Mouse (Mus musculus): ENCODE measurements around the gene Kiz. TPM values are rescaled to one million over a fixed set of nuclear protein-coding genes. Genes with fewer than 3 reads are reported as not detected.

The Kiz gene
- total RNA-seq (2017): 43.7 and 53.2 TPM in 2 replicates

DNA sequence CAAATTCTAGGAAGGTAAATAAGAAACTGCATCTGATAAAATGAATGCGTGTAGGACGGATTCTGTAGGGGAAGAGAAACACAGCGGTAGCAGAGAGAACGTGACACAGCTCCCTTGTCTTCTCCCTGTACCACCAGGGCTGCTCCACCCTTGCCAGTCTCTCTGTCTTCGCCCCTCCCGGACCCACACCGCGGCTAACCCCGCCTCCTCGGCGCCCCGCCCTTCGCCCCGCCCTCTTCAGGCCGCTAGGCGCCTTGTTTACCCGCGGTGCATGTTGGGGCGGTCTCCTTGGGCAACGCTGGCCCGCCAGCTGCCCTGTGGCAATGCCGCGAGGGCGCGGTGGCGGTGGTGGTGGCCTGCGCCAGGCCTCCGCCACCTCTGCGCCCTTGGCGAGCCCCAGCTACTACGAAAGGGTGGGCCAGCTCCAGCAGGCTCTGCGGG lies at the start of gene Kiz:
Kiz (plus strand) TSS at position 266 of the 441 bp plus-strand sequence.
- ATAC-seq (replicated peaks in 1 of 2; ENCODE audit: insufficient read depth in 1 of 2, low FRiP score in 2 of 2, low TSS enrichment in 1 of 2, low read depth in 1 of 2, poor library complexity in 2 of 2, severe bottlenecking in 2 of 2): peak; percentile 97 to 99

DNA sequence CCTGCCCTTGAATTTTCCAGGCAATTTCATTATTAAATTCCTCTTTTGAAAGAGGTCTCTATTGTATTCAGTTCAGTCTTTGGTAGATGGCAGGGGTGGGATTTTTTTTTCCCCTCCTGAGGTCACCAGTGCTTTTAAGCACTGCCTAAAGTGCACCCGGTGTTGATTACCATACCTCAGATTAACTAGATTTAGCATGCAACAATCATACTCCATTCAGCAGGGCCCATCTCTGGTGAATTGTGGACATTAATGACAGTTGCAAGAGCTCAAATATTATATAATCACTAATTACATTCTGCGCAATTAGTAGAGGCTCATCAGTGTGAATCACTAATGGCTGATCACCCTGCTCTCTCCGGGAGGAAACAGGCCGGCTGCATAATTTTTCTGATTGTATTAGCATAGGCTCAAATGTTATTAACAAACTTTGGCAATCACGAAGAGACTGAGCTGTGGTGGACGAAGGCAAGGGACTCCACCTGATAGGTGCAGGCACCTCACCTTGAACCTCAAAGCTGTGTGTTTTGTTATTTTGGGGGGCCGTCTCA lies 45.9 kb upstream of the Kiz start:
- ATAC-seq (replicated peaks in 1 of 2; ENCODE audit: insufficient read depth in 1 of 2, low FRiP score in 2 of 2, low TSS enrichment in 1 of 2, low read depth in 1 of 2, poor library complexity in 2 of 2, severe bottlenecking in 2 of 2): no peak

DNA sequence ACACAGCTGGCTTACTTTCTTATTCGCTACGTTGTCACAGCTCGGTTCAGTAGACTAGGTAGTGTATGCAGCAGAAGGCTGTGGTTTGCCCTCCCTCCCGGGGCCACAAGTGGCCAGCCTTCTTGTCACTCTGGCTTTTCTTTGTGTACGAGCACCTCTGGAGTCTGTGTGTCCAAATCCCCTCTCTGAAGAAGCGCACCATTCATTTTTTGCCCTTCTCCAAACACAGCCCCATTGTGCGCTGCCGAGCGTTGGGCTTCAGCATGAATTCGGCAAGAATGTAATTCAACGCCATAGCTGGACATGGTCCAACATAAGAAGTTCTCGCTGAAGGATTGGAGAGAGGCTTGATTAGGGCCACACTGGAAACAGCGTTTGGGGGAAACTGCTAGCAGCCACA lies 45.0 kb upstream of the Kiz start:
- ATAC-seq (replicated peaks in 1 of 2; ENCODE audit: insufficient read depth in 1 of 2, low FRiP score in 2 of 2, low TSS enrichment in 1 of 2, low read depth in 1 of 2, poor library complexity in 2 of 2, severe bottlenecking in 2 of 2): no peak

DNA sequence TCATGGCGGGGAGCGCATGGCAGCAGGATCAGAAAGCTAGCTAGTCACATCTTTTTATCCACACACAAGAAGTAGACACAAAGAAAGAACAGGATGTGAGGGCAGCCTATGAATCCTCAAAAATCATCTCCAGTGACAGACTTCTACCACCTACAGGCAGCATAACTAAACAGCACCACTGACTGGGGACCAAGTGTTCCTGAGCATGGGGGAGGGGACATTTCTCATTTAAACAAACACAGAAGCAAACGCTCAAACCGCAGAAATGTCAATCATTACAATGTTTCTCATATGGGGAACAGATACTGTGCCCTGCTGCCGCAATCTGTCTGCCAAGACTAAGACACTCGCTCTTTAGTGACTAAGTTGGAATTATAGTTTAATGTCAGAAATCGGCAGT lies 40.7 kb upstream of the Kiz start:
- ATAC-seq (replicated peaks in 1 of 2; ENCODE audit: insufficient read depth in 1 of 2, low FRiP score in 2 of 2, low TSS enrichment in 1 of 2, low read depth in 1 of 2, poor library complexity in 2 of 2, severe bottlenecking in 2 of 2): no peak

DNA sequence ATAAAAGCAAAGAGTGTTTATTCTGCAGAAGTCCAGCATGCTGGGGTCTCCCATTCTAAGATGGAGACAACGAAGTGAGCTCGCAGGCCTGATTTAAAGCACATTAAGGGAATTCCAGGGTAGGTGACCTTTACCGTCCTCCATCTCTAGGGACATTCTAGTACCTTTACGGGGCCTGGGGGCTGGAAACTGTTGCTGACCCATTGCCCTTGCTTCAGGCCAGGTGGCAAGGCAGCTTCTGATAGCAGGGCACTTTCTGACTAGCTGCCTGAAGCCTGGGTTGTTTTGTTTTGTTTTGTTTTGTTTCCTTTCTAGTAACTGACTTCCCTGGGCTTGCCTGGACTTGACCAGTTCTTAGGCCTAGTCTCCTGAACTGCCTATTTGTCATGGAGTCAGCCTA lies 36.6 kb upstream of the Kiz start:
- no peak for ATAC-seq (replicated peaks in 1 of 2; ENCODE audit: insufficient read depth in 1 of 2, low FRiP score in 2 of 2, low TSS enrichment in 1 of 2, low read depth in 1 of 2, poor library complexity in 2 of 2, severe bottlenecking in 2 of 2)

DNA sequence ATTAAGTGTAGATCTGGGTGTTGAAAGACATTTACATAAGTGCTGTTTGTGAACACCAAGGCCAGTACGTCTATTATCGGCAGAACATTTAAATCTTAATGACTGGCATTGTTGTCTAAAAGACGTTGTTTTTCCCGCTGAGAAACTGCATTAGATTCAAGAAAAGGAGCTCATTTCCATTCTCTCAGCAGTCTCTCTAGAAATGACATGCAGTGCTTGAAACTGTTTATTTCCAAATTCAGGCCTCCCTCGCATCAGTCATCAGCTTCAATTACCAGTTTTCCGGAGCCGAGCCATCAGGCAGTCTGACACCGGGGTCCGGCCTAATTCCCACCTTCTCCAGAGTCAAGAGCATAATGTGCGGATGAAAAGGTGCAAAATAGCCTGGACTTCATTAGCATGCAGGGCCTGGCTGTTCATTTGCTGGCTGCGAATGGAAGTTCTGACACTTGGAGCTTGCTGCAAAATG lies 32.1 kb upstream of the Kiz start:
- ATAC-seq (replicated peaks in 1 of 2; ENCODE audit: insufficient read depth in 1 of 2, low FRiP score in 2 of 2, low TSS enrichment in 1 of 2, low read depth in 1 of 2, poor library complexity in 2 of 2, severe bottlenecking in 2 of 2): no peak

DNA sequence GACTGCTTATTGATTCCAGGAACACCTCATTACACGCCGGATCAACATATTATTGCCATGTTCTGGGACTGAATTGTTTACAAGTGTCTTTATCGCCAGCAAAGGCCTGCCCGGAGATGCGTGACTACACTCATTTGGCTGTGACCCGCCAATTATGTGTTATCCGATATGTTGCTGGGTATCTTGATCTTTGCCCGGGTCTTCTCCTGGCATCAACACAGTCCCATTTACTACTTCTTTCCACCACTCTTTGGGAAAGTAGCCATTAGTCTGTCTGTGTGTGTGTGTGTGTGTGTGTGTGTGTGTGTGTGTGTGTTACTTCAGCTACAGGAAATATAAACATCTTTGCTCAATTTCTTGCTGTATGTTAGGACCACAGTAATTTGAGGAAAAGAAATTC lies 31.6 kb upstream of the Kiz start:
- ATAC-seq (replicated peaks in 1 of 2; ENCODE audit: insufficient read depth in 1 of 2, low FRiP score in 2 of 2, low TSS enrichment in 1 of 2, low read depth in 1 of 2, poor library complexity in 2 of 2, severe bottlenecking in 2 of 2): no peak

DNA sequence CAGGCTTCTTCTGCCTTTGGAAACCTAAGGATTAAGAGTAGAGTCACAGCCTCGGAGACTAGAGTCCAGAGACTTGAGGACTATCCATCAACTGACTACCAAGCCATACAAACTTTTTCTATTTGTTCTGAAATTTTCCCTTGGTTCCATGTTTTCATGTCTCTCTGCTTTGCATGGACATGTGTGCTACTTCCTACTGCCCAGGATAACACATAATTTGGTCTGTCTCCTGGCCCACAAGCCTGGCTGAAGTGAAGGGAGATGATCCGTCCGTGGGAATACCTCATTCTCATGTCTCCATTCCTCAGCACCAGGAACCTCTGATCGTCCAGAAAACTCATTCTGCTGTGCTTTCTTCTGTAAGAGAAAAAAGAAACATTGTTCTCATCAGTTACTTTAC lies 27.7 kb upstream of the Kiz start:
- ATAC-seq (replicated peaks in 1 of 2; ENCODE audit: insufficient read depth in 1 of 2, low FRiP score in 2 of 2, low TSS enrichment in 1 of 2, low read depth in 1 of 2, poor library complexity in 2 of 2, severe bottlenecking in 2 of 2): no peak

DNA sequence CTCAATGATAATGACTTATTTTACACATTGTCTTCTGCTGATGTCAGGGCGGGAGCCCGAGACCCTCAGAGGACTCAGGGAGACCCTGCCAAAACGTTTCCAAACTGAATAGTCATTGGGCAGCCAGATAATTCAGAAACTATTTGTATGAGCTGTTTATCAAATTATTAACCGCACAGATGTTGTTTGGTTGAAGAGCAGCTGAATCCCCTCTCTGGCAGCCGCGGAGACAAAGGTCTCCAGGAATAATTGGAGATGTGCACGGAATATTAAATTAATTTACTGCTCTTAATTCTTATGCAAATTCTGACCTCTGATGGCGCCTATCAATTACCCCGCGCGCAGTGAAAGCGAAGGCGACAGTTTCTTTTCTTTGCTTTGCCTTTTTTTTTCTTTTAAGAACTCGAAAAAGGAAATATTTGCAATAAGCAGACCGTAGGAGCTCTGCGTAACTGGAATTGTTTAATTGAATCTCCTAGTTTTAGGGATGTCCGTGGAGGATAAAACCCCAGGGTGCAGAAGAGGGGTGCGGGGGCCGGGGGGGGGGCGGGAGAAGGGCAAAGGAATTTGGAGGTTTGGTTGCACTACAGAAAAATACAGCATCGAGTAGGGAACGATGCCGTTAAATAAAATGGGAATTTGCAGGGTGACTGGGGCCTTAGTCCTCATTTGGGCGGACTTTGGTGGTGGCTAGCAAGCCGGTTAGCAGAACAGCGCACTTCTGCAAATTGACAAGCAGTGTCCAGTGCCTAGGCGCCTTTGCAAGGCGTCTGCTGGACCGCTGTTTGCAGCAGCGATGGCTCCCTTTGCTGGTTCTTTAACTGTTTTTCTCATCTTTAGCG lies 22.2 kb upstream of the Kiz start:
- no peak for ATAC-seq (replicated peaks in 1 of 2; ENCODE audit: insufficient read depth in 1 of 2, low FRiP score in 2 of 2, low TSS enrichment in 1 of 2, low read depth in 1 of 2, poor library complexity in 2 of 2, severe bottlenecking in 2 of 2)

DNA sequence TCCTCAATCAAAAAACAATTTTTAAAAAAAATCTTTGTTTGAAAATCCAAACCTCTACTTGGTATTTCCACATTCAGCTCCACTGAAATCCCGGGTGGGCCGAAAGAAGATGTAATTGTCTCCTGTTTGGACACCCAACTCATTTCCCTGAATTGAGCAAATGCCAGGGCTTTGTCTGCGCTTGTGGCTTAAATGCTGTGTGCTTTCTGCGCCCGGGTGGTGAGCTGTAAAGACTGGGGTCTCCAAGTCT lies 21.7 kb upstream of the Kiz start:
- no peak for ATAC-seq (replicated peaks in 1 of 2; ENCODE audit: insufficient read depth in 1 of 2, low FRiP score in 2 of 2, low TSS enrichment in 1 of 2, low read depth in 1 of 2, poor library complexity in 2 of 2, severe bottlenecking in 2 of 2)

DNA sequence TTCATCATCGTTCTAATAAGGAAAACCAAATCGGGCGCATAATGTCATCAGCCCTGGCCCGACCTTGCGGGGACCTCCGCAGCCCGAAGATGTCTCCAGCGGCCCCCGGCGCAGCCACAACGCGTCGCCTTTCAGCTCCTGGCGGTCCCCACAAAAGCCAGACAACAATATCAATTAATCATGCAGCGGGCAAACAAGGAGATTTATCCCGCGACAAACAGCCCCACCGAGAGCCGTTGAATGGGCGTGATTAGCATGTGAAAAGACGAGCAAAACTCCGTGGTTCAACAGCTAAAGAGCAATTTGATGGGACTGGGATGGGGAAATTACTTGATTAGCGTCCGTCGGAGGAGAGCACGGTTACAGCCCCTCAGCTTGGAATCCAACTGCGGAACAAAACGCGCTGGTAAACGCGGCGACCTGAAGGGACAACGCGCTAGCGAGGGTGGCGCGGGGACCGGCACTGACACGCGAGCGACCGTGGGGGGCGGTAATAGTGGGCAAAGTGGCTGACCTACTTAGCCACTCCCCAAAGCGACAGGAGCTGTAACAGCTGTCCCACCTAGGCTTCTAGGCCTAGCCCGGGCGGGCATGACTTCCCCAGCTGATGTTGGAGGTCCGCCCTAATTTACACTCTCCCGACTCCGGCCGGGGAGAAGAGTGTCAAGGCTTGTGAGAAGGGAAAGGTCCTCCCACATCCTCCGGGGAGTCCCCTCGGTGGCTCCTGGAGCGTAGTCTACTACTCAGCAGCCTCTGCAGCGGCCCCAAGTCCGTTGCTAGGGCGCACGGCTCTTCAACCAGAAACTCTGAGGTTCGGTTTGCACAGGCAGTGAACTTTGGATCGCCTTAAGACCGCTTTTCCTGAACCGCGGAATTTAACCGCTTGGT lies 21.1 kb upstream of the Kiz start:
- ATAC-seq (replicated peaks in 1 of 2; ENCODE audit: insufficient read depth in 1 of 2, low FRiP score in 2 of 2, low TSS enrichment in 1 of 2, low read depth in 1 of 2, poor library complexity in 2 of 2, severe bottlenecking in 2 of 2): peak; percentile 30 to 50

DNA sequence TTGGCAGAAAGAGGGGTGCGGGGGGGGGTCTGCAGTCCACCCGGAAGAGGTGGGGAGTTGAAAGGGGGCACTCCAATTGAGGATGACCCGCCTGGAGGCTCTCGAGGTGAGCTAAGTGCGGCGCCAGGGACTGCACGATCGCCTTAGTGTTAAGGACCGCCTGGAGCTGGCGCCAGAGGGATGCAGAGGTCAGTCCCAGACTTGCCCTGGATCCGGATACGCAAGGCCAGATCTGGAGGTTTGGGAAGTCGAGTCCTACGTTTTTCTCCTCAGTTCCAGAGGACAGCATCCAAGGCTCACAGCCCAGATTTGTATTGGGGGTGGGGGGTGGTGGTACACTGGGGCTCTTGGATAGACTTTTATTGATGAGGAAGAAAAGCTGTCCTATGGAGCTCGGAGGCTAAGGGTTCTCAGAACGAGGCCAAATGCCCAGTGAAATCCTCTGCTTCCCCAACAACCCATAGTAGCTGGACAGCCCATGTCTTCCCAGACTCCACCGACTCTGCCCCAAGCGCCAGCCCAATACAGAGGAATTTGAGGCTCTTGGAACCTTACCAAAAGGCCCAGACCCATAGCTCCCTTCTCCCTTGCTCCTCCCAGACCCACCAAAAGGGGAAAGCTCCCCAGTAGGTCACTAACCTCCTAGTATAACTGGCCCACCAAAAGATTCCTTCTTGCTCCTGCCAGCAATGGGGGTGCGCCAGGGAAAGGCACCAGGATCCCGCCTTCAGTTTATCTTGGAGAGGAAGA lies 20.2 kb upstream of the Kiz start:
- ATAC-seq (replicated peaks in 1 of 2; ENCODE audit: insufficient read depth in 1 of 2, low FRiP score in 2 of 2, low TSS enrichment in 1 of 2, low read depth in 1 of 2, poor library complexity in 2 of 2, severe bottlenecking in 2 of 2): no peak

DNA sequence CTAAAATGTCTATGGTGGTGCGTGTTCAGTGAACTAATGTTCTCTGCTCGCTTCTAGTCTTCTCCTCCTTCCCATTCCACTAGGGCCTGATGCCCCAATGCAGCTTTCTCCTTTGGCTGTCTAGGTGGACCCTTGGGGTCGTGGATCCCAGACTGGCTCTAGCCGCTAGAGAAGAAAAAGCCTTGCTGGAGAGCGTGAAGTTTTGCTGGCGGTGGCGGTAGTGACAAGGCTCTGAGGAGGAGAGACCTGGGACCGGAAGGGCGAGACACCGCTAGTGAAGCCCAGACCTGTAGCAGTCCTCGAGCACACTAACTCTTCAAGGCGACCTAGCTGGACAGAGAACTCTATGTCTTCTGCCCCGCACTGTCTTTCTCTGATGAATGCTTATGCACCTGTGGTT lies 19.4 kb upstream of the Kiz start:
- no peak for ATAC-seq (replicated peaks in 1 of 2; ENCODE audit: insufficient read depth in 1 of 2, low FRiP score in 2 of 2, low TSS enrichment in 1 of 2, low read depth in 1 of 2, poor library complexity in 2 of 2, severe bottlenecking in 2 of 2)

DNA sequence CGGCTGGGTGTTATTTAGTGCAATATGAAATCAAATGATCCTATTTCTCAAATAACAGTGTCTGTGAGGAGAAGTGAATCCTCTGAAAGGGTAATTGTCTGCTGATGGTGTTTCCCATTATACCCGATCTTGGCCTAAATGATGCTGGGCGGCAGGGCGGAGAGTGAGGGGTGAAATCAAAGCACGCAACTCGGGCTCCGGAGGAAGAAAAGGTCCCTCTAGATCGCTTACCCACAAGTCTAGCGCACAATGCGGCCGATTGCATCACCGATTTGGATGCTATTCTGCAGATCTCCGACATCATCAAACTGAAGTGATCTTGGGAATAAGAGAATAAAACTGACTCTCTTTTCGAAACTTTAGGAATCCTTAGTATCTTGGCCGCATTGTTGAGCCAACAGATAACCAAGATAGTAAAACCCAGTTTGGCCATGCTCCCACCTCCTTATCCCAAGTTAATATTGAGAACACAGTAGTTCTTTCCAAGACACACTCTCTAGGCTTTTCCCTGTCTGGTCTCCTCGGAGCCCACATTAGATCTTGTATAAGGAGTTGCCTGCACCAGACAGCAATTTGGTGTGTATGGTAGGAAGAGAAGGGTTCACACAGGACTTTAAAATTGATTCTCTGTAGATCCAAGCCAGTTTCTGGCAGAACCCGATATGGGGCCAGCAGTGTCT lies 18.7 kb upstream of the Kiz start:
- ATAC-seq (replicated peaks in 1 of 2; ENCODE audit: insufficient read depth in 1 of 2, low FRiP score in 2 of 2, low TSS enrichment in 1 of 2, low read depth in 1 of 2, poor library complexity in 2 of 2, severe bottlenecking in 2 of 2): no peak

DNA sequence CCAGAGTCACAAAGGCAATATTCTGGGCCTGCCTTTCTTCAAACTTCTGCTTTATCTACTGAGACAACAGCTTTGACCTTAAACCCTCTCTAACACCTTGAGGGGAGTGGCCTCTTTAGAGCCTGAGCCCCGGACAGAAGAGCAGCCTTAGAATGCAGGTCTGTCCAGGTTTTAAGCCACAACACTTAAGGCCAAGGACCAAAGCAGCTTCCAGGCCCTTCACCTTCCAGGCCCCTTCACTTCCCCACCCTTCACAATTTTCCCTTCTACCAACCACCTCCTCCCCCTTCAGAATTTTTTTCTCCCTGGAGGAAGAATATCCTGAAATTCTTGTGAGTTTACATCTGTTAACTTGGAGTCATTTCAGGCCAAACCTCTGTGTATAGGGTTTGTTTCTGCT lies 18.0 kb upstream of the Kiz start:
- ATAC-seq (replicated peaks in 1 of 2; ENCODE audit: insufficient read depth in 1 of 2, low FRiP score in 2 of 2, low TSS enrichment in 1 of 2, low read depth in 1 of 2, poor library complexity in 2 of 2, severe bottlenecking in 2 of 2): no peak

DNA sequence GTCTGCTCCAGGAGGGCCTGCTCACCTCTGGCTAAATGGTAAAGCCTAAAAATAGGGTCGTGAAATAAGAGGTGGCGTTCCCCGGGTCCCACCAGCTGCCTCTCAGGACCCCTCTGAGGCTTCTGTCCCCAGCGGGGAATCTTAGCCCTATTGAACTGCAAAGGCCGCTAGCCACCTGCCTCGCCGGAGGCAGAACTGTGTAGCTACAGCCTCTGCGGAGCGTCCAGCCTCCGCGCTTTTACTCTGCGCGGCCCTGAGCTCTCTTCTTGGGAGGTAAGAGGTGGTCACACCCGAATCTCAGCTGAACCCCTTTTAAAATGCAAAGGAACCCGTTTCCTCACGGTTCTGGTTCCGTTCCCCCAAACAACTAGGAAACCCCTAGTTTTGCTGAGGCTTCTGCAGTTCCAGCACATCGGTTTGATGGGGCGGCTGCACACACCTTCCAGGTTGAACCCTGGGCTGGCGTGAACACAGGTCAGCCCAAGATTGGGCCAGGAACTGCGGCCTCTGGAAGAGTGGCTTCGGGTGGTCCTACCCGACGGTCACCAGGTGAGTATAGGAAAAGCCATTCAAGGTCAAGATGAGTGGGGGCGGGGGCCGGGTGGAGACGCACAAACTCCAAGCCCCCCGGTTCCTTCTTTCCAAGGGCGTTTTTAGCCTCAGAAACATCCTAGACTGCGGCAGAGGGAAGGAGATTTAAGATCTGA lies 16.9 kb upstream of the Kiz start:
- no peak for ATAC-seq (replicated peaks in 1 of 2; ENCODE audit: insufficient read depth in 1 of 2, low FRiP score in 2 of 2, low TSS enrichment in 1 of 2, low read depth in 1 of 2, poor library complexity in 2 of 2, severe bottlenecking in 2 of 2)
